Mouse (Mus musculus): ENCODE data around the gene Shmt2. TPM values are rescaled to one million over a fixed set of nuclear protein-coding genes. Genes with fewer than 3 reads are reported as not detected.

The Shmt2 gene
- polyA plus RNA-seq, 1 experiment from 2014 or later, result 103 TPM

GRCm38 (mm10) chr10:127480833-127481813 lies 41.1 kb downstream of the Shmt2 start:
- Histone ChIP-seq H3K9me3 (no peaks in the 10 kb centered on the region), H3K27me3 (no peaks in the 10 kb centered on the region), H3K4me1 (no peaks in the 10 kb centered on the region), H3K36me3 (replicated peaks) (peaks cover 55% of the 10 kb centered on the region), H3K9ac (no peak overlapping the region), H3K4me2 (no peak overlapping the region), H3K27ac (no peak overlapping the region), H3K4me3 (replicated peaks) (no peak overlapping the region)
- 86% methylated on average over 18 of the region's 19 CpGs for WGBS
- no peak for ATAC-seq (ENCODE audit: low FRiP score)

GRCm38 (mm10) chr10:127479131-127479530 lies 43.1 kb downstream of the Shmt2 start:
- no peak for ATAC-seq (ENCODE audit: low FRiP score)
- no peak overlapping the region for H3K4me2 ChIP-seq
- WGBS, result 94% methylated on average over 4 of the region's 4 CpGs
- H3K36me3 ChIP-seq (replicated peaks), result peaks cover 46% of the 10 kb centered on the region
- no peak overlapping the region for H3K27ac ChIP-seq
- H3K9ac ChIP-seq, result no peak overlapping the region
- H3K9me3 ChIP-seq, result no peaks in the 10 kb centered on the region
- no peak overlapping the region for H3K4me3 ChIP-seq (replicated peaks)
- H3K4me1 ChIP-seq, result no peaks in the 10 kb centered on the region
- H3K27me3 ChIP-seq, result no peaks in the 10 kb centered on the region

GRCm38 (mm10) chr10:127477301-127477700 lies 44.9 kb downstream of the Shmt2 start:
- Histone ChIP-seq H3K4me1 (no peaks in the 10 kb centered on the region), H3K4me2 (no peak overlapping the region), H3K9me3 (no peaks in the 10 kb centered on the region), H3K27me3 (no peaks in the 10 kb centered on the region), H3K36me3 (replicated peaks) (peaks cover 45% of the 10 kb centered on the region), H3K9ac (no peak overlapping the region), H3K4me3 (replicated peaks) (no peak overlapping the region), H3K27ac (no peak overlapping the region)
- WGBS, result 93% methylated on average over 7 of the region's 7 CpGs
- ATAC-seq (ENCODE audit: low FRiP score), result no peak

GRCm38 (mm10) chr10:127476541-127476940 lies 45.7 kb downstream of the Shmt2 start:
- Histone ChIP-seq H3K27ac (no peak overlapping the region), H3K4me3 (replicated peaks) (no peak overlapping the region), H3K4me2 (no peak overlapping the region), H3K9ac (no peak overlapping the region), H3K9me3 (no peaks in the 10 kb centered on the region), H3K27me3 (no peaks in the 10 kb centered on the region), H3K4me1 (no peaks in the 10 kb centered on the region), H3K36me3 (replicated peaks) (peaks cover 46% of the 10 kb centered on the region)
- no peak for ATAC-seq (ENCODE audit: low FRiP score)
- 90% methylated on average over 3 of the region's 3 CpGs for WGBS

GRCm38 (mm10) chr10:127475175-127475574 lies 47.1 kb downstream of the Shmt2 start:
- Histone ChIP-seq H3K4me2 (no peak overlapping the region), H3K4me3 (replicated peaks) (no peak overlapping the region), H3K27me3 (no peaks in the 10 kb centered on the region), H3K9me3 (no peaks in the 10 kb centered on the region), H3K9ac (no peak overlapping the region), H3K36me3 (replicated peaks) (peaks cover 39% of the 10 kb centered on the region), H3K4me1 (no peaks in the 10 kb centered on the region), H3K27ac (no peak overlapping the region)
- WGBS, result 94% methylated on average over 4 of the region's 4 CpGs
- no peak for ATAC-seq (ENCODE audit: low FRiP score)

- peaks cover 45% of the 10 kb centered on the region for H3K36me3 ChIP-seq (replicated peaks)
- no peak overlapping the region for H3K4me2 ChIP-seq
- H3K9ac ChIP-seq, result no peak overlapping the region
- H3K4me3 ChIP-seq (replicated peaks), result no peak overlapping the region
- ATAC-seq (ENCODE audit: low FRiP score), result no peak
- no peaks in the 10 kb centered on the region for H3K4me1 ChIP-seq
- no peak overlapping the region for H3K27ac ChIP-seq
- no peaks in the 10 kb centered on the region for H3K27me3 ChIP-seq
- WGBS, result 86% methylated on average over 9 of the region's 9 CpGs
- no peaks in the 10 kb centered on the region for H3K9me3 ChIP-seq
Observed at GRCm38 (mm10) chr10:127472722-127473121, 49.5 kb downstream of the Shmt2 start.

- Histone ChIP-seq H3K27ac (no peak overlapping the region), H3K27me3 (no peaks in the 10 kb centered on the region), H3K4me3 (replicated peaks) (no peak overlapping the region), H3K4me2 (no peak overlapping the region), H3K36me3 (replicated peaks) (peaks cover 35% of the 10 kb centered on the region), H3K9ac (no peak overlapping the region), H3K9me3 (no peaks in the 10 kb centered on the region), H3K4me1 (no peaks in the 10 kb centered on the region)
- ATAC-seq (ENCODE audit: low FRiP score), result no peak
- 77% methylated on average over 15 of the region's 15 CpGs for WGBS
Observed at GRCm38 (mm10) chr10:127471281-127471988, 50.8 kb downstream of the Shmt2 start.

Other genes with a start within 250 kb of the Shmt2 start
- gene Mbd6, start 233.4 kb downstream of the Shmt2 start, polyA plus RNA-seq (2016; fragmentation: Nextera tagmentation; extraction: Ambion mirVana), result 18.4 and 21.2 TPM in 2 replicates
- 177 and 183 TPM in 2 replicates for gene Mars, start 210.7 kb downstream of the Shmt2 start, polyA plus RNA-seq (2016; fragmentation: Nextera tagmentation; extraction: Ambion mirVana)
- 0.64 and 1.3 TPM in 2 replicates for gene Arhgap9, start 200.5 kb downstream of the Shmt2 start, polyA plus RNA-seq (2016; fragmentation: Nextera tagmentation; extraction: Ambion mirVana)
- gene Gli1, start 180.5 kb downstream of the Shmt2 start, polyA plus RNA-seq (2016; fragmentation: Nextera tagmentation; extraction: Ambion mirVana), result 3.2 and 3.6 TPM in 2 replicates
- gene Inhbe, start 168.0 kb downstream of the Shmt2 start, polyA plus RNA-seq (2016; fragmentation: Nextera tagmentation; extraction: Ambion mirVana), result 0.06 TPM in 1 of 2 replicates, not detected in the other
- not detected in 2 replicates for gene Inhbc, start 152.0 kb downstream of the Shmt2 start, polyA plus RNA-seq (2016; fragmentation: Nextera tagmentation; extraction: Ambion mirVana)
- gene R3hdm2, start 142.1 kb downstream of the Shmt2 start, polyA plus RNA-seq (2016; fragmentation: Nextera tagmentation; extraction: Ambion mirVana), result 37.5 and 40.3 TPM in 2 replicates
- gene Stac3, start 20.8 kb downstream of the Shmt2 start, polyA plus RNA-seq (2016; fragmentation: Nextera tagmentation; extraction: Ambion mirVana), result 1.2 and 1.8 TPM in 2 replicates
- gene Ndufa4l2, start 7.5 kb downstream of the Shmt2 start, polyA plus RNA-seq (2016; fragmentation: Nextera tagmentation; extraction: Ambion mirVana), result 5.9 and 9.0 TPM in 2 replicates
- gene Nxph4, start 12.1 kb upstream of the Shmt2 start, polyA plus RNA-seq (2016; fragmentation: Nextera tagmentation; extraction: Ambion mirVana), result 60.0 and 62.4 TPM in 2 replicates
- 81.4 and 81.8 TPM in 2 replicates for gene Lrp1, start 98.7 kb upstream of the Shmt2 start, polyA plus RNA-seq (2016; fragmentation: Nextera tagmentation; extraction: Ambion mirVana)
- 4.5 and 5.4 TPM in 2 replicates for gene Stat6, start 120.5 kb upstream of the Shmt2 start, polyA plus RNA-seq (2016; fragmentation: Nextera tagmentation; extraction: Ambion mirVana)
- 10.0 TPM in 2 replicates for gene Nemp1, start 144.5 kb upstream of the Shmt2 start, polyA plus RNA-seq (2016; fragmentation: Nextera tagmentation; extraction: Ambion mirVana)
- 3.7 and 4.6 TPM in 2 replicates for gene Nab2, start 146.1 kb upstream of the Shmt2 start, polyA plus RNA-seq (2016; fragmentation: Nextera tagmentation; extraction: Ambion mirVana)
- 0.50 and 0.59 TPM in 2 replicates for gene Myo1a, start 182.7 kb upstream of the Shmt2 start, polyA plus RNA-seq (2016; fragmentation: Nextera tagmentation; extraction: Ambion mirVana)
- gene Tac2, start 202.0 kb upstream of the Shmt2 start, polyA plus RNA-seq (2016; fragmentation: Nextera tagmentation; extraction: Ambion mirVana), result not detected in 2 replicates
- gene Zbtb39, start 217.1 kb upstream of the Shmt2 start, polyA plus RNA-seq (2016; fragmentation: Nextera tagmentation; extraction: Ambion mirVana), result 5.2 and 6.2 TPM in 2 replicates
- gene Gpr182, start 229.3 kb upstream of the Shmt2 start, polyA plus RNA-seq (2016; fragmentation: Nextera tagmentation; extraction: Ambion mirVana), result 0.28 and 0.42 TPM in 2 replicates
- gene Rdh1, start 237.3 kb upstream of the Shmt2 start, polyA plus RNA-seq (2016; fragmentation: Nextera tagmentation; extraction: Ambion mirVana), result not detected in 2 replicates
- not detected in 2 replicates for gene Rdh16f1, start 237.3 kb upstream of the Shmt2 start, polyA plus RNA-seq (2016; fragmentation: Nextera tagmentation; extraction: Ambion mirVana)